Mouse (Mus musculus) heart, postnatal 0 days (tissue): ENCODE data around the gene Zfp383. TPM values are rescaled to one million over a fixed set of nuclear protein-coding genes. Genes with fewer than 3 reads are reported as not detected.

Experiments used
- ATAC-seq: fragments of 200-750 bp; cut with Nextera tagmentation; 2 replicates; pipeline ENCODE4 v1.8.0; 2017; ENCODE audit warnings: low read depth, moderate number of reproducible peaks, moderate library complexity; ENCODE audit not compliant: insufficient read depth
- DNase-seq: peaks from one replicate; pipeline ENCODE4 v3.0.0-alpha.2; 2016; ENCODE audit warnings: low spot score
- H3K27ac ChIP-seq: fragments of 300-500 bp; sonication (generic); 2 replicates; pipeline ENCODE4 v1.5.1; 2014; ENCODE audit warnings: low read depth, mild to moderate bottlenecking
- H3K27me3 ChIP-seq: fragments of 300-500 bp; sonication (generic); 2 replicates; pipeline ENCODE4 v1.6.1; 2014; ENCODE audit warnings: low read length, mixed read lengths; ENCODE audit not compliant: control insufficient read depth, insufficient read depth
- H3K36me3 ChIP-seq: fragments of 300-500 bp; sonication (generic); replicated peaks from 2 replicates; pipeline ENCODE4 v1.6.1; 2014; ENCODE audit warnings: low read length, mixed read lengths; ENCODE audit not compliant: control insufficient read depth, insufficient read depth
- H3K4me1 ChIP-seq: fragments of 300-500 bp; sonication (generic); 2 replicates; pipeline ENCODE4 v1.6.1; 2014; ENCODE audit warnings: antibody characterized with exemption; ENCODE audit not compliant: control insufficient read depth, insufficient read depth
- H3K4me2 ChIP-seq: fragments of 300-500 bp; sonication (generic); 2 replicates; pipeline ENCODE4 v1.6.1; 2014; ENCODE audit warnings: low read depth, mild to moderate bottlenecking, low read length, moderate library complexity
- H3K4me3 ChIP-seq: fragments of 300-500 bp; sonication (generic); 2 replicates; pipeline ENCODE4 v1.5.1; 2014; ENCODE audit warnings: low read depth, low read length
- H3K9ac ChIP-seq: fragments of 300-500 bp; sonication (generic); replicated peaks from 2 replicates; pipeline ENCODE4 v1.6.1; 2014; ENCODE audit warnings: low read depth, low read length, mixed read lengths
- H3K9me3 ChIP-seq: fragments of 300-500 bp; sonication (generic); replicated peaks from 2 replicates; pipeline ENCODE4 v1.6.1; 2016; ENCODE audit warnings: low read length; ENCODE audit not compliant: control insufficient read depth
- CTCF ChIP-seq: IDR thresholded peaks from 2 replicates; pipeline ENCODE4 v1.5.1; 2016; ENCODE audit warnings: antibody characterized with exemption, control low read depth, low read depth
- EP300 ChIP-seq: IDR thresholded peaks from 2 replicates; pipeline ENCODE4 v1.6.1; 2016; ENCODE audit warnings: antibody characterized with exemption, low read depth
- WGBS: fragments of 180-500 bp; shearing (Covaris S2); extraction: QIAGEN DNeasy Blood & Tissue Kit; methylation state at CpG from one replicate; pipeline ENCODE4 v1.1.7; 2014; 5-methylcytosine and 5-hydroxymethylcytosine counted together
- polyA plus RNA-seq: library from polyadenylated mRNA; unstranded; fragments of >200 nt; fragmentation: Nextera tagmentation; extraction: Ambion mirVana; gene quantifications from 2 replicates; pipeline ENCODE4 v1.2.1, GENCODE M21; 2015
- total RNA-seq: library from RNA; depleted of rRNA; stranded (reverse); fragments of >200 nt; gene quantifications from 2 replicates; pipeline ENCODE4 v1.2.3, GENCODE M21; 2014; ENCODE audit warnings: low replicate concordance

Zfp383 gene
- total and polyA plus RNA-seq, 2 experiments from 2014 or later = 3.0 to 5.3 TPM

DNA sequence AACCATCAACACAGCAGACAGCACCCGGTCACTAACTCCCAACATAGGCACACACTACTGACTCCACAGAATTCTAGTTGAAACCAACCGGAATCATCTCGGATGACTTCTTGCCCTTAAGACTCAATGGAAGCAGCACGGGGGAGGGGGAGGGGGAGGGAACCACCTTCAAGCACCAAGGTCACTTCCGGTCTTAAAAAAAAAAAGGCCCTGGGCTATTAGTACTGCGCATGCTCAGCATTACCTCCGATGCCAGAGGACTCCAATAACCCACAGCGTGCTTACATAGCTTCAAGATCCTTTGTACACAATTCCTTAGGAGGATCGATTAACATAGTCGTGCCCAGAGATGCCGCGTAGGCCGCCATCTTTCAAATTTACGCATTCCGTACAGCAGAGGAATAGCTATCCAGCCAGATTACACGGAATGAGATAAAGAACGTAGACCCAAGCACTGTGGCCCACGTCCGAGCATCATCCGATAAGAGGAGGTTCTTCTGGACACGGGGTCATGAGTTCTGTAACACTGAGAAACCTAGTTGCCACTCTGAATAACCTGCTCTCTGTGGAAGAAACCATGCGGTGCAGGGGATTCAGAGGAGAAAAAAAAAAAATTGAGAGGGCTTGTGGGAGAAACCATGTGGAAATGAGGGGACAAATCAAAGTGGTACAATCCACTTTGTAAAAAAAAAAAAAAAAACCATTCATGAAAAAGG is 1.9 kb upstream of the Zfp383 start, which contains the start of gene Zfp27:
TSS of gene Zfp27 (minus strand) at position 607 of the 716 bp plus-strand sequence.
- TF ChIP-seq EP300 = 0 out of 2 replicates have a peak, but pooled peaks have one; percentile 12
- TF ChIP-seq CTCF = no peak
- ATAC-seq (peak; percentile 76), DNase-seq (peak; percentile 92)
- peaks cover 10% of the 10 kb centered on the region for H3K4me1 ChIP-seq
- no peaks in the 10 kb centered on the region for H3K9me3 ChIP-seq
- H3K4me2 ChIP-seq = peak within 1 kb of the TSS; percentile 92
- H3K27ac ChIP-seq = peak within 1 kb of the TSS; percentile 98
- H3K27me3 ChIP-seq = no peaks in the 10 kb centered on the region
- under 1% methylated on average over 22 of the region's 22 CpGs for WGBS
- H3K9ac ChIP-seq = peak within 1 kb of the TSS; percentile 74
- peaks cover 20% of the 10 kb centered on the region for H3K36me3 ChIP-seq
- H3K4me3 ChIP-seq = peak within 1 kb of the TSS; percentile 72

- peak overlapping the region; percentile 98 for H3K27ac ChIP-seq
- H3K27me3 ChIP-seq = no peaks in the 10 kb centered on the region
- no peak for ATAC-seq
- H3K4me3 ChIP-seq = peak overlapping the region; percentile 72
- TF ChIP-seq CTCF = no peak
- TF ChIP-seq EP300 = 0 out of 2 replicates have a peak, but pooled peaks have one; percentile 15
- 26% methylated on average over 8 of the region's 8 CpGs for WGBS
- DNase-seq = no peak
- H3K9ac ChIP-seq = no peak overlapping the region
- peaks cover 10% of the 10 kb centered on the region for H3K4me1 ChIP-seq
- H3K9me3 ChIP-seq = no peaks in the 10 kb centered on the region
- H3K4me2 ChIP-seq = peak overlapping the region; percentile 92
- H3K36me3 ChIP-seq = peaks cover 20% of the 10 kb centered on the region
These were observed 1.4 kb upstream of the Zfp383 start for GRCm38 (mm10) chr7:29906682-29907058.

DNA sequence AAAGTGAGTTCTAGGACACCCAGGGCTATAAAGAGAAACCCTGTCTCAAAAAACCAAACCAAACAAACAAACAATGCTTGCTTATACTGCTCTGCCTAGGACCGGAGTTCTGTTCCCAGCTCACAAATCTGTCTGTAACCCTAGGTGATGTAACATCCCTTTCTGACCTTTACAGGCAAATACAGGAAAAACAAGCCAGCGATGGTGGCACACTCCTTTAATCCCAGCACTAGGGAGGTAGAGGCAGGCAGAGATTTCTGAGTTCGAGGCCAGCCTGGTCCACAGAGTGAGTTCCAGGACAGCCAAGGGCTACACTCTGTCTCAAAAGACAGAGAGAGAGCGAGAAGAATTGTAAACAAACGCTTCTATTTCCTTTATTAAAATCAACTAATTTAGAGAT is 817 bp upstream of the Zfp383 start:
- ATAC-seq (no peak), DNase-seq (no peak)
- Histone ChIP-seq H3K27ac (peak overlapping the region; percentile 98; the same call in 1 of the 2 replicates), H3K4me3 (no peak overlapping the region), H3K36me3 (peaks cover 24% of the 10 kb centered on the region), H3K9ac (no peak overlapping the region), H3K4me1 (peaks cover 10% of the 10 kb centered on the region), H3K27me3 (no peaks in the 10 kb centered on the region), H3K4me2 (no peak overlapping the region), H3K9me3 (no peaks in the 10 kb centered on the region)
- 87% methylated on average over 5 of the region's 5 CpGs for WGBS
- TF ChIP-seq EP300 (no peak), CTCF (no peak)

GRCm38 (mm10) chr7:29910252-29910651 is 2.2 kb downstream of the Zfp383 start:
- 77% methylated on average over 2 of the region's 2 CpGs for WGBS
- Histone ChIP-seq H3K9ac (no peak overlapping the region), H3K36me3 (peaks cover 44% of the 10 kb centered on the region), H3K9me3 (peaks cover 8% of the 10 kb centered on the region; the same call in 1 of the 2 replicates), H3K27ac (no peak overlapping the region), H3K4me2 (no peak overlapping the region), H3K4me3 (no peak overlapping the region), H3K27me3 (no peaks in the 10 kb centered on the region), H3K4me1 (peaks cover 10% of the 10 kb centered on the region)
- DNase-seq (no peak), ATAC-seq (no peak)
- TF ChIP-seq EP300 (no peak), CTCF (no peak)

- peaks cover 53% of the 10 kb centered on the region for H3K36me3 ChIP-seq
These were observed 4.1 kb downstream of the Zfp383 start for GRCm38 (mm10) chr7:29912172-29912571.

More at GRCm38 (mm10) chr7:29912172-29912571, 4.1 kb downstream of the Zfp383 start:
- Histone ChIP-seq H3K9me3 (peaks cover 15% of the 10 kb centered on the region; the same call in 1 of the 2 replicates), H3K4me2 (no peak overlapping the region), H3K4me3 (no peak overlapping the region), H3K27ac (no peak overlapping the region), H3K9ac (no peak overlapping the region), H3K27me3 (no peaks in the 10 kb centered on the region), H3K4me1 (peaks cover 10% of the 10 kb centered on the region)
- DNase-seq (no peak), ATAC-seq (no peak)
- 89% methylated on average over 13 of the region's 13 CpGs for WGBS
- no peak for TF ChIP-seq CTCF
- no peak for TF ChIP-seq EP300
